Mouse (Mus musculus): ENCODE measurements around the gene Klhl8. TPM values are rescaled to one million over a fixed set of nuclear protein-coding genes. Genes with fewer than 3 reads are reported as not detected.
"Not testable (repeated sequence)": the region's sequence is repeated elsewhere in the genome, so short reads cannot be mapped to it uniquely, and the experiment has no call there.

The Klhl8 gene
- polyA plus RNA-seq (2015; fragmentation: Nextera tagmentation; extraction: Ambion mirVana): 7.1 and 8.0 TPM in 2 replicates

- WGBS: under 1% methylated on average over 62 of the region's 86 CpGs
- H3K27ac ChIP-seq (ENCODE audit: low read length): no peak within 1 kb of the TSS
Observed at GRCm38 (mm10) chr5:103910748-103911409, at the start of gene Klhl8. Gene Klhl8, minus strand, starts transcription at chr5:103911259.

GRCm38 (mm10) chr5:103954638-103955037 is 43.6 kb upstream of the Klhl8 start:
- Histone ChIP-seq H3K36me3 (ENCODE audit: insufficient read depth, low read length) (no peaks in the 10 kb centered on the region), H3K4me2 (replicated peaks; ENCODE audit: low read depth, low read length) (no peak overlapping the region)
- no peak for TF ChIP-seq EP300 (IDR thresholded peaks at IDR 0.05)

More at GRCm38 (mm10) chr5:103910748-103911409, at the start of gene Klhl8:
- H3K4me3 ChIP-seq (ENCODE audit: low read depth, low read length): peak within 1 kb of the TSS; percentile 75
- H3K36me3 ChIP-seq (ENCODE audit: insufficient read depth, low read length): no peaks in the 10 kb centered on the region
- DNase-seq (ENCODE audit: low spot score) (peak; percentile 93), ATAC-seq (peak; percentile 99)
- no peaks in the 10 kb centered on the region for H3K4me1 ChIP-seq (ENCODE audit: insufficient read depth, low read depth, low read length)
- H3K9me3 ChIP-seq (ENCODE audit: low read length): no peaks in the 10 kb centered on the region
- no peak for TF ChIP-seq CTCF (IDR thresholded peaks at IDR 0.05)
- TF ChIP-seq EP300 (IDR thresholded peaks at IDR 0.05): no peak
- no peaks in the 10 kb centered on the region for H3K27me3 ChIP-seq (replicated peaks; ENCODE audit: insufficient read depth, low read length)
- H3K9ac ChIP-seq (replicated peaks; ENCODE audit: low read depth): peak within 1 kb of the TSS; percentile 47
- H3K4me2 ChIP-seq (replicated peaks; ENCODE audit: low read depth, low read length): peak within 1 kb of the TSS; percentile 91

GRCm38 (mm10) chr5:103953135-103954083 is 42.4 kb upstream of the Klhl8 start:
- no peak overlapping the region for H3K4me2 ChIP-seq (replicated peaks; ENCODE audit: low read depth, low read length)
- no peaks in the 10 kb centered on the region for H3K4me1 ChIP-seq (ENCODE audit: insufficient read depth, low read depth, low read length)
- H3K27ac ChIP-seq (ENCODE audit: low read length): no peak overlapping the region
- WGBS: 70% methylated on average over 10 of the region's 10 CpGs
- H3K9ac ChIP-seq (replicated peaks; ENCODE audit: low read depth): no peak overlapping the region
- no peak overlapping the region for H3K4me3 ChIP-seq (ENCODE audit: low read depth, low read length)
- no peak for DNase-seq (ENCODE audit: low spot score)
- no peak for ATAC-seq
- H3K27me3 ChIP-seq (replicated peaks; ENCODE audit: insufficient read depth, low read length): no peaks in the 10 kb centered on the region
- no peaks in the 10 kb centered on the region for H3K9me3 ChIP-seq (ENCODE audit: low read length)
- TF ChIP-seq EP300 (IDR thresholded peaks at IDR 0.05): no peak
- H3K36me3 ChIP-seq (ENCODE audit: insufficient read depth, low read length): no peaks in the 10 kb centered on the region

More at GRCm38 (mm10) chr5:103954638-103955037, 43.6 kb upstream of the Klhl8 start:
- Histone ChIP-seq H3K4me1 (ENCODE audit: insufficient read depth, low read depth, low read length) (no peaks in the 10 kb centered on the region), H3K4me3 (ENCODE audit: low read depth, low read length) (no peak overlapping the region), H3K27ac (ENCODE audit: low read length) (no peak overlapping the region), H3K27me3 (replicated peaks; ENCODE audit: insufficient read depth, low read length) (no peaks in the 10 kb centered on the region), H3K9ac (replicated peaks; ENCODE audit: low read depth) (no peak overlapping the region), H3K9me3 (ENCODE audit: low read length) (no peaks in the 10 kb centered on the region)
- WGBS: 63% methylated on average over 5 of the region's 5 CpGs
- ATAC-seq: no peak
- no peak for DNase-seq (ENCODE audit: low spot score)

- H3K36me3 ChIP-seq (ENCODE audit: insufficient read depth, low read length); H3K4me3 ChIP-seq (ENCODE audit: low read depth, low read length); H3K27ac ChIP-seq (ENCODE audit: low read length); H3K9me3 ChIP-seq (ENCODE audit: low read length); DNase-seq (ENCODE audit: low spot score); H3K27me3 ChIP-seq (replicated peaks; ENCODE audit: insufficient read depth, low read length); H3K4me2 ChIP-seq (replicated peaks; ENCODE audit: low read depth, low read length); H3K9ac ChIP-seq (replicated peaks; ENCODE audit: low read depth); ATAC-seq; H3K4me1 ChIP-seq (ENCODE audit: insufficient read depth, low read depth, low read length): not testable (repeated sequence)
- 91% methylated on average over 15 of the region's 15 CpGs for WGBS
Observed at GRCm38 (mm10) chr5:103950138-103950537, 39.1 kb upstream of the Klhl8 start.

GRCm38 (mm10) chr5:103943183-103943582 is 32.1 kb upstream of the Klhl8 start:
- Histone ChIP-seq H3K27ac (ENCODE audit: low read length) (no peak overlapping the region), H3K9me3 (ENCODE audit: low read length) (no peaks in the 10 kb centered on the region), H3K27me3 (replicated peaks; ENCODE audit: insufficient read depth, low read length) (no peaks in the 10 kb centered on the region; the same call in 1 of the 2 replicates), H3K4me2 (replicated peaks; ENCODE audit: low read depth, low read length) (no peak overlapping the region), H3K36me3 (ENCODE audit: insufficient read depth, low read length) (no peaks in the 10 kb centered on the region), H3K4me3 (ENCODE audit: low read depth, low read length) (no peak overlapping the region), H3K4me1 (ENCODE audit: insufficient read depth, low read depth, low read length) (no peaks in the 10 kb centered on the region), H3K9ac (replicated peaks; ENCODE audit: low read depth) (no peak overlapping the region)
- 55% methylated on average over 6 of the region's 6 CpGs for WGBS
- ATAC-seq: no peak
- no peak for DNase-seq (ENCODE audit: low spot score)
- no peak for TF ChIP-seq EP300 (IDR thresholded peaks at IDR 0.05)
- TF ChIP-seq CTCF (IDR thresholded peaks at IDR 0.05): no peak

GRCm38 (mm10) chr5:103939856-103940255 is 28.8 kb upstream of the Klhl8 start:
- H3K27ac ChIP-seq (ENCODE audit: low read length): no peak overlapping the region
- DNase-seq (ENCODE audit: low spot score) (no peak), ATAC-seq (no peak)
- WGBS: 60% methylated on average over 1 of the region's 1 CpGs
- H3K27me3 ChIP-seq (replicated peaks; ENCODE audit: insufficient read depth, low read length): no peaks in the 10 kb centered on the region; the same call in 1 of the 2 replicates
- no peaks in the 10 kb centered on the region for H3K9me3 ChIP-seq (ENCODE audit: low read length)
- H3K4me3 ChIP-seq (ENCODE audit: low read depth, low read length): no peak overlapping the region
- no peaks in the 10 kb centered on the region for H3K4me1 ChIP-seq (ENCODE audit: insufficient read depth, low read depth, low read length)
- no peak overlapping the region for H3K4me2 ChIP-seq (replicated peaks; ENCODE audit: low read depth, low read length)
- no peak overlapping the region for H3K9ac ChIP-seq (replicated peaks; ENCODE audit: low read depth)
- TF ChIP-seq CTCF (IDR thresholded peaks at IDR 0.05) (no peak), EP300 (IDR thresholded peaks at IDR 0.05) (no peak)
- H3K36me3 ChIP-seq (ENCODE audit: insufficient read depth, low read length): no peaks in the 10 kb centered on the region

Measured in lung, postnatal 0 days (tissue).